Mouse (Mus musculus): Measurements from ENCODE around the gene Mrpl28. TPM values are rescaled to one million over a fixed set of nuclear protein-coding genes. Genes with fewer than 3 reads are reported as not detected.
"Not testable (repeated sequence)": the region's sequence is repeated elsewhere in the genome, so short reads cannot be mapped to it uniquely, and the experiment has no call there.

Gene Mrpl28
- total RNA-seq, 2 experiments from 2014 or later, result 85.8 to 88.4 TPM

DNA sequence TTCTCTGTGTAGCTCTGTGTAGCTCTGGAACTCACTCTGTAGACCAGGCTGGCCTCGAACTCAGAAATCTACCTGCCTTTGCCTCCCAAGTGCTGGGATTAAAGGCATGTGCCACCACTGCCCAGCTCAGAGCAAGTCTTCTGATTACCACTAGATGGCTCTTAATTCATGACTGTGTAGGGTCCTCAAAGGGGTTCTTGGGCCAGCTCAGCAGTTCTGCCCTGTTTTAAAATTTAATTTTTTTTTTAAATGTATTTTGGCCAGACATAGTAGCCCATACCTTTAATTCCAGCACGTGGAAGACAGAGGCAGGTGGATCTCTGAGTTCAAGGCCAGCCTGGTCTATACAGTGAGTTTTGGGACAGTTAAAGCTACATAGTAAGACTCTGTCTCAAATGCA, 51.9 kb downstream of the Mrpl28 start:
- DNase-seq, result not testable (repeated sequence)

Other genes with a start within 250 kb of the Mrpl28 start
- 100 to 1,000 TPM; 106 to 124 TPM for gene Mettl26, start 248.4 kb upstream of the Mrpl28 start, total RNA-seq (2021)
- 1 to 10 TPM in 1 of 2 experiments, under 1 TPM in 1; 0.99 to 1.2 TPM for gene Wfikkn1, start 242.6 kb upstream of the Mrpl28 start, total RNA-seq (2021)
- gene Rab40c, start 203.8 kb upstream of the Mrpl28 start, total RNA-seq (2021), result 10 to 100 TPM; 20.6 to 46.0 TPM
- gene Pigq, start 178.6 kb upstream of the Mrpl28 start, total RNA-seq (2021), result 100 to 1,000 TPM in 1 of 2 experiments, 10 to 100 TPM in 1; 96.8 to 117 TPM
- gene Nhlrc4, start 178.5 kb upstream of the Mrpl28 start, total RNA-seq (2021), result not detected
- gene A930017K11Rik, start 170.9 kb upstream of the Mrpl28 start, total RNA-seq (2021), result not detected
- 10 to 100 TPM; 16.7 to 23.8 TPM for gene Capn15, start 137.7 kb upstream of the Mrpl28 start, total RNA-seq (2021)
- 10 to 100 TPM; 17.9 to 21.9 TPM for gene Rab11fip3, start 53.9 kb upstream of the Mrpl28 start, total RNA-seq (2021)
- 10 to 100 TPM; 17.8 to 27.2 TPM for gene Decr2, start 33.2 kb upstream of the Mrpl28 start, total RNA-seq (2021)
- 1 to 10 TPM; 2.2 to 3.5 TPM for gene Nme4, start 27.9 kb upstream of the Mrpl28 start, total RNA-seq (2021)
- gene Tmem8, start 10.2 kb upstream of the Mrpl28 start, total RNA-seq (2021), result 1 to 10 TPM; 5.4 to 9.4 TPM
- gene Axin1, start 15.2 kb downstream of the Mrpl28 start, total RNA-seq (2021), result 10 to 100 TPM; 35.1 to 42.1 TPM
- gene Pdia2, start 75.6 kb downstream of the Mrpl28 start, total RNA-seq (2021), result 1 to 10 TPM in 1 of 2 experiments, under 1 TPM in 1; 0.72 to 1.3 TPM
- 10 to 100 TPM; 29.6 to 35.1 TPM for gene Rgs11, start 79.5 kb downstream of the Mrpl28 start, total RNA-seq (2021)
- 10 to 100 TPM; 10.4 TPM for gene Arhgdig, start 84.3 kb downstream of the Mrpl28 start, total RNA-seq (2021)
- 100 to 1,000 TPM; 107 to 126 TPM for gene Fam234a, start 120.7 kb downstream of the Mrpl28 start, total RNA-seq (2021)
- gene Luc7l, start 129.4 kb downstream of the Mrpl28 start, total RNA-seq (2021), result 10 to 100 TPM; 50.0 to 74.6 TPM

All from adrenal gland, postnatal 36 days (tissue).